Mouse (Mus musculus): Measurements from ENCODE around the gene Ppdpf.

DNA sequence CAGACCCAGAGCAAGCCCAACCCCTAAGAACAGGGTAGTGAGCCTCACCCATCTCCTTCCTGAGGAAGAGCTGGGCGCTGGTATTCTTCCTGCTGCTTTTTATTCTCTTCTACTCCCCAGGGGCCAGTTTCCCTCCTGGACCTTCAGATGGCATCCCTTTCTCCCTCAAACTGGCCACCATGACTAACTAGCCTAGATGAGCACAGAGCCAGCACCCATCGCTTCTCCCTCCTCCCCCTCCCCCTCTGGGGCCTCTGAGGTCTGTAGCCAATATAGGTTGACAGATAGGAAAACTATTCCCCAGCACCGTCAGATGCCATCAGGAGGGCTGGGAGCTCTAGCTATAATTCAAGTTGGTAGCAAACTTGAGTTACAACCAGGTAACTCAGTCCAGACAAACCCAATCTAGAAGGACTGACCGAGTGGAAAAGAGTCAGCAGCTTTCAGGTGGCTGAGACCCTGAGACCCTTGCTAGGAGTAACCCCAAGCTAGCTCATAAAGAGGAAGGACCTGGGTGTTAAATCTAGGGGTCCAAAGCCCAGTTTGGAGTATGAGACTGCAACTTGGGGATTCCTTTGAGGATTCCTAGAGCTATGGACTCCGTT lies 31.9 kb downstream of the Ppdpf start:
- TF ChIP-seq CTCF (IDR thresholded peaks at IDR 0.05; ENCODE audit: extremely low read depth, insufficient read length, insufficient replicate concordance, low read depth, low read length) (no peak), POLR2A (IDR thresholded peaks at IDR 0.05; ENCODE audit: low read depth, low read length) (no peak)

All from small intestine, adult 2 months (tissue).